Mouse (Mus musculus): ENCODE data around the gene Ttc7b. TPM values are rescaled to one million over a fixed set of nuclear protein-coding genes. Genes with fewer than 3 reads are reported as not detected.

Ttc7b gene
- total and polyA plus RNA-seq, 3 experiments = 21.1 to 33.9 (median 26.8) TPM

- Histone ChIP-seq H3K9me3 (replicated peaks) (no peaks in the 10 kb centered on the region), H3K36me3 (replicated peaks) (no peaks in the 10 kb centered on the region), H3K27me3 (ENCODE audit: insufficient read depth, low read length) (peaks cover 26% of the 10 kb centered on the region), H3K4me3 (ENCODE audit: low read depth, low read length) (no peak overlapping the region), H3K4me1 (ENCODE audit: insufficient read depth, low read depth, low read length) (peaks cover 8% of the 10 kb centered on the region)
- no peak for TF ChIP-seq GATA2 (IDR thresholded peaks at IDR 0.05; ENCODE audit: borderline replicate concordance, low read depth, low read length)
- TF ChIP-seq POLR2AphosphoS5 (IDR thresholded peaks at IDR 0.05; ENCODE audit: insufficient replicate concordance, low read depth, low read length) = no peak
- no peak for TF ChIP-seq CTCF (IDR thresholded peaks at IDR 0.05; ENCODE audit: low read depth, low read length)
- TF ChIP-seq TAL1 (conservative IDR thresholded peaks at IDR 0.05; ENCODE audit: low read depth, low read length) = no peak
- TF ChIP-seq GATA1 (IDR thresholded peaks at IDR 0.05; ENCODE audit: borderline replicate concordance, low read length) = no peak
- no peak for ATAC-seq (ENCODE audit: extremely low read depth, insufficient number of reproducible peaks, low FRiP score, poor library complexity, severe bottlenecking)
- no peak for DNase-seq (ENCODE audit: low spot score)
Observed at GRCm38 (mm10) chr12:100319746-100320145, 200.9 kb downstream of the Ttc7b start.

GRCm38 (mm10) chr12:100317936-100318335 is 202.7 kb downstream of the Ttc7b start:
- Histone ChIP-seq H3K27me3 (ENCODE audit: insufficient read depth, low read length) (peaks cover 31% of the 10 kb centered on the region), H3K36me3 (replicated peaks) (no peaks in the 10 kb centered on the region), H3K4me3 (ENCODE audit: low read depth, low read length) (no peak overlapping the region), H3K9me3 (replicated peaks) (no peaks in the 10 kb centered on the region), H3K4me1 (ENCODE audit: insufficient read depth, low read depth, low read length) (peaks cover 8% of the 10 kb centered on the region)
- ATAC-seq (ENCODE audit: extremely low read depth, insufficient number of reproducible peaks, low FRiP score, poor library complexity, severe bottlenecking) (no peak), DNase-seq (ENCODE audit: low spot score) (no peak)
- TF ChIP-seq GATA1 (IDR thresholded peaks at IDR 0.05; ENCODE audit: borderline replicate concordance, low read length) (no peak), CTCF (IDR thresholded peaks at IDR 0.05; ENCODE audit: low read depth, low read length) (no peak), GATA2 (IDR thresholded peaks at IDR 0.05; ENCODE audit: borderline replicate concordance, low read depth, low read length) (no peak), TAL1 (conservative IDR thresholded peaks at IDR 0.05; ENCODE audit: low read depth, low read length) (no peak), POLR2AphosphoS5 (IDR thresholded peaks at IDR 0.05; ENCODE audit: insufficient replicate concordance, low read depth, low read length) (no peak)

DNA sequence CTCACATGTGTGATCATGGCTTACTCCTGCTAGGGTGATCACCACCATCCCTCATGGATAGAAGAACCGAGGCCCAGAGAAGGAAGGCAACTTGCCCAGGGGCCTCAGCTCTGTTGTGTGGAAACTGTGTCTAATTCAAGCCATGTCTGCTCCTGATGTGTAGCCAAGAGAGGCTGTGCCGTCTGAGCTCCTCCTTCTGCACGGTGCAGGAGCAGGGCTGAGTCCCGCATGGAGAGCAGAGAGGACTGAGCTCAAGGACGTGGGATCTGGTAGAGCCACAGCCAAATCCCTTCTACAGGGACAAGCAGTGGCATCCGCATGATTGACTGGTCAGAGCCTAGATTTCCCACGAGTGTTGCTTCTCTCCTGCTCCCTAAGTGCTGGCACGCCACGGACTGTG is 204.5 kb downstream of the Ttc7b start:
- Histone ChIP-seq H3K27me3 (ENCODE audit: insufficient read depth, low read length) (peaks cover 32% of the 10 kb centered on the region), H3K4me1 (ENCODE audit: insufficient read depth, low read depth, low read length) (peaks cover 8% of the 10 kb centered on the region), H3K4me3 (ENCODE audit: low read depth, low read length) (no peak overlapping the region), H3K36me3 (replicated peaks) (no peaks in the 10 kb centered on the region), H3K9me3 (replicated peaks) (no peaks in the 10 kb centered on the region)
- DNase-seq (ENCODE audit: low spot score) (no peak), ATAC-seq (ENCODE audit: extremely low read depth, insufficient number of reproducible peaks, low FRiP score, poor library complexity, severe bottlenecking) (no peak)
- no peak for TF ChIP-seq CTCF (IDR thresholded peaks at IDR 0.05; ENCODE audit: low read depth, low read length)
- TF ChIP-seq POLR2AphosphoS5 (IDR thresholded peaks at IDR 0.05; ENCODE audit: insufficient replicate concordance, low read depth, low read length) = no peak
- TF ChIP-seq TAL1 (conservative IDR thresholded peaks at IDR 0.05; ENCODE audit: low read depth, low read length) = no peak
- TF ChIP-seq GATA2 (IDR thresholded peaks at IDR 0.05; ENCODE audit: borderline replicate concordance, low read depth, low read length) = no peak
- no peak for TF ChIP-seq GATA1 (IDR thresholded peaks at IDR 0.05; ENCODE audit: borderline replicate concordance, low read length)

DNA sequence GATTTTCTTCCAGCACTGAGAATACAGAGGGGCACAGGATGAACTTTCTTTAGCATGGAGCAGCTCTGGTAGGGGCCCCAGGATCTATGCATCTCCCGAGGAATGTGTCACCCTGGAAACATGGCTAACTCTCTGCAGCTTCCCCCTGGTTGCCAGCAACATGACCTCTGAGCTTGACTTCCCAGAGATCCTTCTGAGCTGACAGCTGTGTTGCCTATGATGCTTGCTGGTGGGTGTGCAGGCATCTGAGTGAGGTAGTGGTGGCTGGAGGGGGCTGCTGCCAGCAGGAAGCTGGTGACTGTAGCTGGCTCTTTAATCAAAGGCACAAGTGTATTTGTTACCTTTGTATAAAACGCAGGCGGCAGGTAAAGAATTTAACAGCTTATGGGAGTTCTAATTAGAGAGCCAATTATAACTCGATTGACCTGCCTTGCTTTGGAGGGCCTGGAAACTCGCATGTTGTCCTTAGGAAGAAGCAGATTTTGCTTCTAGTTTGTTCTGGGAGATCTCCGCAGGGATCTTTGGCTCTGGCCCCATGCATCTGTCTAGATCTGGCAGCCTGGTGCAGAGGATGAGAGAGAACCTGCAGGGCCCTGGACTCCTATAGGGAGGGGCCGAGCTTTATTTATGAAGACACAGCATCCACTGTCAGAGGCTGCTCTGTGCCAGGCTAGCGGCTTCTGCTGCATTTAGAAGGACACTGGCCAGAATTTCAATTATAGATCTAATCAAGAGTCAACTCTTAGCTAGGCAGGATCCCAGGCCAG is 205.3 kb downstream of the Ttc7b start:
- Histone ChIP-seq H3K36me3 (replicated peaks) (no peaks in the 10 kb centered on the region), H3K4me1 (ENCODE audit: insufficient read depth, low read depth, low read length) (peaks cover 6% of the 10 kb centered on the region), H3K27me3 (ENCODE audit: insufficient read depth, low read length) (peaks cover 36% of the 10 kb centered on the region), H3K9me3 (replicated peaks) (no peaks in the 10 kb centered on the region), H3K4me3 (ENCODE audit: low read depth, low read length) (no peak overlapping the region)
- TF ChIP-seq POLR2AphosphoS5 (IDR thresholded peaks at IDR 0.05; ENCODE audit: insufficient replicate concordance, low read depth, low read length) (no peak), TAL1 (conservative IDR thresholded peaks at IDR 0.05; ENCODE audit: low read depth, low read length) (no peak)
- no peak for ATAC-seq (ENCODE audit: extremely low read depth, insufficient number of reproducible peaks, low FRiP score, poor library complexity, severe bottlenecking)
- DNase-seq (ENCODE audit: low spot score) = no peak

- DNase-seq (ENCODE audit: low spot score) = no peak
- H3K4me1 ChIP-seq (ENCODE audit: insufficient read depth, low read depth, low read length) = no peaks in the 10 kb centered on the region
- no peaks in the 10 kb centered on the region for H3K36me3 ChIP-seq (replicated peaks)
- ATAC-seq (ENCODE audit: extremely low read depth, insufficient number of reproducible peaks, low FRiP score, poor library complexity, severe bottlenecking) = no peak
- peaks cover 35% of the 10 kb centered on the region for H3K27me3 ChIP-seq (ENCODE audit: insufficient read depth, low read length)
- no peaks in the 10 kb centered on the region for H3K9me3 ChIP-seq (replicated peaks)
- no peak overlapping the region for H3K4me3 ChIP-seq (ENCODE audit: low read depth, low read length)
- TF ChIP-seq GATA1 (IDR thresholded peaks at IDR 0.05; ENCODE audit: borderline replicate concordance, low read length) (no peak), POLR2AphosphoS5 (IDR thresholded peaks at IDR 0.05; ENCODE audit: insufficient replicate concordance, low read depth, low read length) (no peak), CTCF (IDR thresholded peaks at IDR 0.05; ENCODE audit: low read depth, low read length) (no peak), TAL1 (conservative IDR thresholded peaks at IDR 0.05; ENCODE audit: low read depth, low read length) (no peak), GATA2 (IDR thresholded peaks at IDR 0.05; ENCODE audit: borderline replicate concordance, low read depth, low read length) (no peak)
Observed at GRCm38 (mm10) chr12:100313785-100314375, 206.7 kb downstream of the Ttc7b start.

DNA sequence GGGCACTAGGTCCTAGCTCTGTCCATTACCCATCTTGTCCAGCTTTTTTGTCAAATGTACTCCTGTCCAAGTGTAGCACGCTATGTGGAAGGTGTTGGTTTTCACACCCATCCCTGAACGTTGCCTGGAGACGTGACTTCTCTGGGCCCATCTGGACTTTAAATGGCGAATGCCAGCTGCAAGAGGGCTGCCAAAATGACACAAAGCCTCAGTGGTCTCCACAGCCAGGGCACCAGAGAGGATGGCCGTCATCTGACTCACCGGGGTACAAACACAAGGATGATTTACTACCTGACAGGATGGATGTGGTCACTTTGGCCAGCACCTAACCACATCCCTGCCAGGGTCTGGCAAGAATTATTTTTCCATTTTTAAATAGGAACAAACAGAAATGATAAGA is 207.4 kb downstream of the Ttc7b start:
- H3K36me3 ChIP-seq (replicated peaks) = no peaks in the 10 kb centered on the region
- H3K4me3 ChIP-seq (ENCODE audit: low read depth, low read length) = no peak overlapping the region
- DNase-seq (ENCODE audit: low spot score) = no peak
- H3K4me1 ChIP-seq (ENCODE audit: insufficient read depth, low read depth, low read length) = no peaks in the 10 kb centered on the region
- H3K9me3 ChIP-seq (replicated peaks) = no peaks in the 10 kb centered on the region
- peaks cover 41% of the 10 kb centered on the region for H3K27me3 ChIP-seq (ENCODE audit: insufficient read depth, low read length)
- ATAC-seq (ENCODE audit: extremely low read depth, insufficient number of reproducible peaks, low FRiP score, poor library complexity, severe bottlenecking) = no peak
- TF ChIP-seq TAL1 (conservative IDR thresholded peaks at IDR 0.05; ENCODE audit: low read depth, low read length) (no peak), POLR2AphosphoS5 (IDR thresholded peaks at IDR 0.05; ENCODE audit: insufficient replicate concordance, low read depth, low read length) (no peak), GATA1 (IDR thresholded peaks at IDR 0.05; ENCODE audit: borderline replicate concordance, low read length) (no peak), GATA2 (IDR thresholded peaks at IDR 0.05; ENCODE audit: borderline replicate concordance, low read depth, low read length) (no peak), CTCF (IDR thresholded peaks at IDR 0.05; ENCODE audit: low read depth, low read length) (no peak)
